Mouse (Mus musculus): ENCODE data around the gene Srsf10. TPM values are rescaled to one million over a fixed set of nuclear protein-coding genes. Genes with fewer than 3 reads are reported as not detected.

The Srsf10 gene
- total and polyA plus RNA-seq, 3 experiments, result 241 to 418 (median 299) TPM

DNA sequence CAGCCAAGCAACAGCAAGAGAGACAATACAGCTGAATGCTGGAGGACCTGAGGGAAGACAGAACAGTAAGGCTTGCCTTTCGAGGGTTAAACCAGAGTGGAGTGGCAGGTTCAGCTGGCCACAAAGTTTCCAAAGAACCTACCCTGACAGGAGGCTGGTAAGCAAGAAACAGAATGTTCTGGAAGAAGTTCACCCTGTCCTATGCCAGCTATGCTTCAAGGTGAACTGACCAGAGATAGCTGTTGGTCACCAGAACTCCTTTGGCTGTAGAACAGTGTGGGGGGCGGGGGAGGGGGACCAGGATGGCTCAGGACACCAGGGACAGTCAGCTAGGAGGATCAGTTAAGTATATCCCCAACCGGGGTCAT lies 16.6 kb upstream of the Srsf10 start:
- no peak for ATAC-seq (ENCODE audit: extremely low read depth, insufficient number of reproducible peaks, low FRiP score, poor library complexity, severe bottlenecking)
- DNase-seq (ENCODE audit: low spot score), result no peak
- no peaks in the 10 kb centered on the region for H3K4me1 ChIP-seq (ENCODE audit: insufficient read depth, low read depth, low read length)
- H3K9me3 ChIP-seq (replicated peaks), result peaks cover 5% of the 10 kb centered on the region; the same call in 1 of the 2 replicates
- no peaks in the 10 kb centered on the region for H3K36me3 ChIP-seq (replicated peaks)
- H3K27me3 ChIP-seq (ENCODE audit: insufficient read depth, low read length), result peaks cover 22% of the 10 kb centered on the region
- TF ChIP-seq GATA1 (IDR thresholded peaks at IDR 0.05; ENCODE audit: borderline replicate concordance, low read length) (no peak), TAL1 (conservative IDR thresholded peaks at IDR 0.05; ENCODE audit: low read depth, low read length) (no peak)
- no peak overlapping the region for H3K4me3 ChIP-seq (ENCODE audit: low read depth, low read length)

GRCm38 (mm10) chr4:135839293-135840011 lies 16.1 kb upstream of the Srsf10 start:
- Histone ChIP-seq H3K4me1 (ENCODE audit: insufficient read depth, low read depth, low read length) (no peaks in the 10 kb centered on the region), H3K4me3 (ENCODE audit: low read depth, low read length) (no peak overlapping the region), H3K27me3 (ENCODE audit: insufficient read depth, low read length) (peaks cover 20% of the 10 kb centered on the region), H3K36me3 (replicated peaks) (no peaks in the 10 kb centered on the region), H3K9me3 (replicated peaks) (peaks cover 5% of the 10 kb centered on the region; the same call in 1 of the 2 replicates)
- TF ChIP-seq POLR2AphosphoS5 (IDR thresholded peaks at IDR 0.05; ENCODE audit: insufficient replicate concordance, low read depth, low read length) (no peak), CTCF (IDR thresholded peaks at IDR 0.05; ENCODE audit: low read depth, low read length) (no peak), TAL1 (conservative IDR thresholded peaks at IDR 0.05; ENCODE audit: low read depth, low read length) (no peak), GATA2 (IDR thresholded peaks at IDR 0.05; ENCODE audit: borderline replicate concordance, low read depth, low read length) (no peak), GATA1 (IDR thresholded peaks at IDR 0.05; ENCODE audit: borderline replicate concordance, low read length) (no peak)
- no peak for DNase-seq (ENCODE audit: low spot score)
- ATAC-seq (ENCODE audit: extremely low read depth, insufficient number of reproducible peaks, low FRiP score, poor library complexity, severe bottlenecking), result no peak

DNA sequence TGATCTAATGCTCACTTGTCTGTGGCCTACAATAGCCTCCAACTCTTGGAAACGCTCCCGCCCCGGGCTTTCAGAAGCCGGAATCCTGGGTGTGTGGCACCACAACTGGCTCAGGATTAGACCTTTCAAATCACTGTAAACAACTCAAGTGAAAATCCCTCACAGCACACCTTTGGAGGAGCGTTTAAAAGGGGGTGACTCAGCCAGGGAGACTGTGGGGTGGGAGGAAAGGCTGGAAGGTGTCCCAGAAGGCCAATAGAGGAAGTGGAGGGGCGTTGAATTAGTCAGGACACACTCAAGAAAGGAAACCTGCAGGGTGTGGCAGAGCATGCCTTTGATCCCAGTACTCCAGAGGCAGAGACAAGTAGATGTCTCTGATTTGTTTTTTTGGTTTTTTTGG lies 11.1 kb upstream of the Srsf10 start:
- ATAC-seq (ENCODE audit: extremely low read depth, insufficient number of reproducible peaks, low FRiP score, poor library complexity, severe bottlenecking), result no peak
- no peak for DNase-seq (ENCODE audit: low spot score)
- H3K36me3 ChIP-seq (replicated peaks), result no peaks in the 10 kb centered on the region
- peaks cover 31% of the 10 kb centered on the region for H3K27me3 ChIP-seq (ENCODE audit: insufficient read depth, low read length)
- H3K9me3 ChIP-seq (replicated peaks), result peaks cover 12% of the 10 kb centered on the region
- H3K4me3 ChIP-seq (ENCODE audit: low read depth, low read length), result no peak overlapping the region
- H3K4me1 ChIP-seq (ENCODE audit: insufficient read depth, low read depth, low read length), result 0 out of 2 replicates have a peak, but pooled peaks cover 2% of the 10 kb centered on the region
- TF ChIP-seq GATA1 (IDR thresholded peaks at IDR 0.05; ENCODE audit: borderline replicate concordance, low read length), result no peak
- no peak for TF ChIP-seq TAL1 (conservative IDR thresholded peaks at IDR 0.05; ENCODE audit: low read depth, low read length)
- no peak for TF ChIP-seq GATA2 (IDR thresholded peaks at IDR 0.05; ENCODE audit: borderline replicate concordance, low read depth, low read length)
- TF ChIP-seq POLR2AphosphoS5 (IDR thresholded peaks at IDR 0.05; ENCODE audit: insufficient replicate concordance, low read depth, low read length), result no peak
- TF ChIP-seq CTCF (IDR thresholded peaks at IDR 0.05; ENCODE audit: low read depth, low read length), result no peak

GRCm38 (mm10) chr4:135847581-135847980 lies 8.0 kb upstream of the Srsf10 start:
- Histone ChIP-seq H3K9me3 (replicated peaks) (peaks cover 7% of the 10 kb centered on the region), H3K4me1 (ENCODE audit: insufficient read depth, low read depth, low read length) (peaks cover 9% of the 10 kb centered on the region; the same call in 1 of the 2 replicates), H3K27me3 (ENCODE audit: insufficient read depth, low read length) (peaks cover 56% of the 10 kb centered on the region), H3K4me3 (ENCODE audit: low read depth, low read length) (no peak overlapping the region), H3K36me3 (replicated peaks) (no peaks in the 10 kb centered on the region)
- ATAC-seq (ENCODE audit: extremely low read depth, insufficient number of reproducible peaks, low FRiP score, poor library complexity, severe bottlenecking) (no peak), DNase-seq (ENCODE audit: low spot score) (no peak)
- TF ChIP-seq GATA1 (IDR thresholded peaks at IDR 0.05; ENCODE audit: borderline replicate concordance, low read length), result no peak
- TF ChIP-seq TAL1 (conservative IDR thresholded peaks at IDR 0.05; ENCODE audit: low read depth, low read length), result no peak
- no peak for TF ChIP-seq CTCF (IDR thresholded peaks at IDR 0.05; ENCODE audit: low read depth, low read length)
- TF ChIP-seq POLR2AphosphoS5 (IDR thresholded peaks at IDR 0.05; ENCODE audit: insufficient replicate concordance, low read depth, low read length), result no peak
- no peak for TF ChIP-seq GATA2 (IDR thresholded peaks at IDR 0.05; ENCODE audit: borderline replicate concordance, low read depth, low read length)

DNA sequence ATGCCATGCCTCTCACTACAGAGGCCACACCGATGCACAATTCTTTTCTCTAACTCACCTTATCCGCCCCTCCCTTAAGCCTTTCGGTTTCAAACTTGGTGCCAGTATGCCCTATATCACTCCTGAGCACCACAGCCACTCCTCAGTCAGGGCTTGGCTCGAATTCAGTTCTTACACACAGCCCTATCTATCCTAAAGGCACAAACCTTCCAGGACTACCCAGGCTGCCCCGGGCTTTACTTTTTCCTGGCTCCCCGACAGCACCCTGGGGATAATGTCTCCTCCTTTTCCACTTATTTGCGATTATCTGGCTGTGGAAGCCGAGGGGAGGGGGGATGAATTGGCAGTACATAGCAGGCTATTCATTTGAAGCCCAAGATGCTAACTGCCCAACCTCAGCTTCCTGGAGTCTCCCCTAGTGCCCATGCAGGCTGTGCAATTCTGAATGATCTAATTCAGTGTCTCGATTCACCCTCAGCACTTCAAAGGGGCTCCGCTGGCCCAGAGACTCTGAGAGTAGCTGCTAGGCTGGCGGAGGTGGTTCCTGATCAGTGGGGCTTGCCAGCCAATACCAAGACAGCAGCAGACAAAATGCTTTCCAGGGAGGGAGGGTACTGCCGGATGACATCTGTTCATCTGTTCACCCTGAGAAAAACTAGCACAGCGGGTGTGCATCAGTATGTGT lies 5.0 kb upstream of the Srsf10 start:
- H3K4me1 ChIP-seq (ENCODE audit: insufficient read depth, low read depth, low read length), result peaks cover 25% of the 10 kb centered on the region
- no peak overlapping the region for H3K4me3 ChIP-seq (ENCODE audit: low read depth, low read length)
- H3K36me3 ChIP-seq (replicated peaks), result no peaks in the 10 kb centered on the region
- ATAC-seq (ENCODE audit: extremely low read depth, insufficient number of reproducible peaks, low FRiP score, poor library complexity, severe bottlenecking), result no peak
- DNase-seq (ENCODE audit: low spot score), result no peak
- peaks cover 51% of the 10 kb centered on the region for H3K27me3 ChIP-seq (ENCODE audit: insufficient read depth, low read length)
- TF ChIP-seq GATA1 (IDR thresholded peaks at IDR 0.05; ENCODE audit: borderline replicate concordance, low read length), result no peak
- no peak for TF ChIP-seq TAL1 (conservative IDR thresholded peaks at IDR 0.05; ENCODE audit: low read depth, low read length)
- TF ChIP-seq CTCF (IDR thresholded peaks at IDR 0.05; ENCODE audit: low read depth, low read length), result no peak
- no peak for TF ChIP-seq GATA2 (IDR thresholded peaks at IDR 0.05; ENCODE audit: borderline replicate concordance, low read depth, low read length)
- no peak for TF ChIP-seq POLR2AphosphoS5 (IDR thresholded peaks at IDR 0.05; ENCODE audit: insufficient replicate concordance, low read depth, low read length)
- H3K9me3 ChIP-seq (replicated peaks), result no peaks in the 10 kb centered on the region

DNA sequence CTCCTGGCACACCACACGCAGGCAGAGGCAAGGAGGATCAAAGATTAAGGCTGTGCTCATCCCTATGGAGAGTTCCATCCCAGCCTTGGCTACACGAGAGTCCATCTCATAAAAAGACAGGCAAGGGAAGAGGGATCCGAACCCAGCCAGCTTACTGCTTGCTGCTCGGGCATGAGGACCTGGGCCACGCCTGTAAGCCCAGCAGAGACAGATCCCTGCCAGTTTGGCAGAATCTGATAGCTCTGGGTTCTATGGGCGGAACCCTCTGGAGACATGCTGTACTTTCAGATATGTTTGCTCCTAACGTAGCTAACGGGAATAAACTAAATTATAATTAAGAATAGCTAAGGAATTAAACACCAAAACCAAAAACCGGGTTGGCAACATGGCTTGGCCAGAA lies 3.6 kb upstream of the Srsf10 start:
- Histone ChIP-seq H3K36me3 (replicated peaks) (no peaks in the 10 kb centered on the region), H3K4me1 (ENCODE audit: insufficient read depth, low read depth, low read length) (peaks cover 25% of the 10 kb centered on the region), H3K27me3 (ENCODE audit: insufficient read depth, low read length) (peaks cover 44% of the 10 kb centered on the region), H3K4me3 (ENCODE audit: low read depth, low read length) (no peak overlapping the region), H3K9me3 (replicated peaks) (no peaks in the 10 kb centered on the region)
- DNase-seq (ENCODE audit: low spot score) (no peak), ATAC-seq (ENCODE audit: extremely low read depth, insufficient number of reproducible peaks, low FRiP score, poor library complexity, severe bottlenecking) (no peak)
- no peak for TF ChIP-seq POLR2AphosphoS5 (IDR thresholded peaks at IDR 0.05; ENCODE audit: insufficient replicate concordance, low read depth, low read length)
- TF ChIP-seq CTCF (IDR thresholded peaks at IDR 0.05; ENCODE audit: low read depth, low read length), result no peak
- TF ChIP-seq GATA2 (IDR thresholded peaks at IDR 0.05; ENCODE audit: borderline replicate concordance, low read depth, low read length), result no peak
- no peak for TF ChIP-seq TAL1 (conservative IDR thresholded peaks at IDR 0.05; ENCODE audit: low read depth, low read length)
- TF ChIP-seq GATA1 (IDR thresholded peaks at IDR 0.05; ENCODE audit: borderline replicate concordance, low read length), result no peak
